Mouse (Mus musculus): ENCODE data around the gene Rwdd3. TPM values are rescaled to one million over a fixed set of nuclear protein-coding genes. Genes with fewer than 3 reads are reported as not detected.

The Rwdd3 gene
- total and polyA plus RNA-seq, 2 experiments: 3.5 to 12.9 TPM

- no peak for DNase-seq (ENCODE audit: extremely low read depth, low read depth, low spot score)
- TF ChIP-seq POLR2A (IDR thresholded peaks at IDR 0.05; ENCODE audit: extremely low read depth, insufficient read depth, low read length) (no peak), CTCF (IDR thresholded peaks at IDR 0.05; ENCODE audit: low read depth, low read length) (no peak)
- Histone ChIP-seq H3K4me3 (ENCODE audit: insufficient read depth, low read depth, low read length) (no peak overlapping the region), H3K4me1 (ENCODE audit: control insufficient read depth, insufficient read depth, low read length) (no peaks in the 10 kb centered on the region), H3K79me2 (ENCODE audit: control insufficient read depth, insufficient read depth, low read length) (no peaks in the 10 kb centered on the region), H3K36me3 (ENCODE audit: control insufficient read depth, insufficient read depth, low read length) (peaks cover 2% of the 10 kb centered on the region; the same call in 1 of the 2 replicates), H3K9ac (ENCODE audit: low read depth, low read length) (no peak overlapping the region), H3K27ac (replicated peaks; ENCODE audit: insufficient read depth, low read depth, low read length) (no peak overlapping the region), H3K27me3 (ENCODE audit: control insufficient read depth, insufficient read depth, low read length) (no peaks in the 10 kb centered on the region)
- WGBS: 80% methylated on average over 7 of the region's 7 CpGs
These were observed 15.5 kb downstream of the Rwdd3 start for GRCm38 (mm10) chr3:121156043-121156442.

GRCm38 (mm10) chr3:121133937-121134336 is 37.6 kb downstream of the Rwdd3 start:
- no peaks in the 10 kb centered on the region for H3K79me2 ChIP-seq (ENCODE audit: control insufficient read depth, insufficient read depth, low read length)
- H3K36me3 ChIP-seq (ENCODE audit: control insufficient read depth, insufficient read depth, low read length): no peaks in the 10 kb centered on the region
- H3K4me3 ChIP-seq (ENCODE audit: insufficient read depth, low read depth, low read length): no peak overlapping the region
- 81% methylated on average over 11 of the region's 11 CpGs for WGBS
- H3K27ac ChIP-seq (replicated peaks; ENCODE audit: insufficient read depth, low read depth, low read length): no peak overlapping the region
- H3K4me1 ChIP-seq (ENCODE audit: control insufficient read depth, insufficient read depth, low read length): no peaks in the 10 kb centered on the region
- TF ChIP-seq CTCF (IDR thresholded peaks at IDR 0.05; ENCODE audit: low read depth, low read length): no peak
- no peak for TF ChIP-seq POLR2A (IDR thresholded peaks at IDR 0.05; ENCODE audit: extremely low read depth, insufficient read depth, low read length)
- no peak overlapping the region for H3K9ac ChIP-seq (ENCODE audit: low read depth, low read length)
- no peak for DNase-seq (ENCODE audit: extremely low read depth, low read depth, low spot score)
- H3K27me3 ChIP-seq (ENCODE audit: control insufficient read depth, insufficient read depth, low read length): no peaks in the 10 kb centered on the region

- Histone ChIP-seq H3K79me2 (ENCODE audit: control insufficient read depth, insufficient read depth, low read length) (no peaks in the 10 kb centered on the region), H3K36me3 (ENCODE audit: control insufficient read depth, insufficient read depth, low read length) (no peaks in the 10 kb centered on the region), H3K4me3 (ENCODE audit: insufficient read depth, low read depth, low read length) (no peak overlapping the region), H3K4me1 (ENCODE audit: control insufficient read depth, insufficient read depth, low read length) (no peaks in the 10 kb centered on the region), H3K27ac (replicated peaks; ENCODE audit: insufficient read depth, low read depth, low read length) (no peak overlapping the region), H3K27me3 (ENCODE audit: control insufficient read depth, insufficient read depth, low read length) (no peaks in the 10 kb centered on the region), H3K9ac (ENCODE audit: low read depth, low read length) (no peak overlapping the region)
- 77% methylated on average over 5 of the region's 5 CpGs for WGBS
- DNase-seq (ENCODE audit: extremely low read depth, low read depth, low spot score): no peak
- no peak for TF ChIP-seq CTCF (IDR thresholded peaks at IDR 0.05; ENCODE audit: low read depth, low read length)
- TF ChIP-seq POLR2A (IDR thresholded peaks at IDR 0.05; ENCODE audit: extremely low read depth, insufficient read depth, low read length): no peak
These were observed 38.5 kb downstream of the Rwdd3 start for GRCm38 (mm10) chr3:121133039-121133438.

- no peak overlapping the region for H3K4me3 ChIP-seq (ENCODE audit: insufficient read depth, low read depth, low read length)
- no peak overlapping the region for H3K9ac ChIP-seq (ENCODE audit: low read depth, low read length)
- TF ChIP-seq POLR2A (IDR thresholded peaks at IDR 0.05; ENCODE audit: extremely low read depth, insufficient read depth, low read length) (no peak), CTCF (IDR thresholded peaks at IDR 0.05; ENCODE audit: low read depth, low read length) (no peak)
- H3K27me3 ChIP-seq (ENCODE audit: control insufficient read depth, insufficient read depth, low read length): no peaks in the 10 kb centered on the region
- H3K27ac ChIP-seq (replicated peaks; ENCODE audit: insufficient read depth, low read depth, low read length): no peak overlapping the region
- WGBS: 91% methylated on average over 2 of the region's 2 CpGs
- H3K79me2 ChIP-seq (ENCODE audit: control insufficient read depth, insufficient read depth, low read length): no peaks in the 10 kb centered on the region
- H3K36me3 ChIP-seq (ENCODE audit: control insufficient read depth, insufficient read depth, low read length): no peaks in the 10 kb centered on the region
- no peak for DNase-seq (ENCODE audit: extremely low read depth, low read depth, low spot score)
- no peaks in the 10 kb centered on the region for H3K4me1 ChIP-seq (ENCODE audit: control insufficient read depth, insufficient read depth, low read length)
These were observed 44.3 kb downstream of the Rwdd3 start for GRCm38 (mm10) chr3:121127171-121127570.

DNA sequence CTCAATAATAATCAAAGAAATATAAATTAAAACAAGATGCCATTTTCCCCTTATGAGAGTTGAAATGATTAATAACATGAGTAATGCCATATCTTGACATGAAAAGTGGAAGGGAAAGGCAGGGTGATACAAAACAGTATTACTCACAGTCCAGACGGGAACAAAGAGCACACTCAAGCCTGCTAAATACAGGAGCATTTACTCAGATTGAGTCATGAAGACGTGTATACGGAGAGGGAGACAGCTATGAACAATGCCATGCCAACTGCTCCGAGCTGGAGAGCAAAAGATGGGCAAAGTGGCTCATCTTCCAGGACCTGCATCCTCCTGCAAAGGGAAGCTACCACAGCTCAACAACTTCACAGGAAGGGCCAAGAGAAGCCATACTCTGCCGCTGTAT is 45.0 kb downstream of the Rwdd3 start:
- Histone ChIP-seq H3K36me3 (ENCODE audit: control insufficient read depth, insufficient read depth, low read length) (no peaks in the 10 kb centered on the region), H3K4me3 (ENCODE audit: insufficient read depth, low read depth, low read length) (no peak overlapping the region), H3K79me2 (ENCODE audit: control insufficient read depth, insufficient read depth, low read length) (no peaks in the 10 kb centered on the region), H3K9ac (ENCODE audit: low read depth, low read length) (no peak overlapping the region), H3K4me1 (ENCODE audit: control insufficient read depth, insufficient read depth, low read length) (no peaks in the 10 kb centered on the region), H3K27ac (replicated peaks; ENCODE audit: insufficient read depth, low read depth, low read length) (no peak overlapping the region), H3K27me3 (ENCODE audit: control insufficient read depth, insufficient read depth, low read length) (no peaks in the 10 kb centered on the region)
- WGBS: 79% methylated on average over 5 of the region's 5 CpGs
- no peak for DNase-seq (ENCODE audit: extremely low read depth, low read depth, low spot score)
- no peak for TF ChIP-seq CTCF (IDR thresholded peaks at IDR 0.05; ENCODE audit: low read depth, low read length)
- TF ChIP-seq POLR2A (IDR thresholded peaks at IDR 0.05; ENCODE audit: extremely low read depth, insufficient read depth, low read length): no peak

- no peak for DNase-seq (ENCODE audit: extremely low read depth, low read depth, low spot score)
- Histone ChIP-seq H3K27ac (replicated peaks; ENCODE audit: insufficient read depth, low read depth, low read length) (no peak overlapping the region), H3K79me2 (ENCODE audit: control insufficient read depth, insufficient read depth, low read length) (no peaks in the 10 kb centered on the region), H3K36me3 (ENCODE audit: control insufficient read depth, insufficient read depth, low read length) (no peaks in the 10 kb centered on the region), H3K9ac (ENCODE audit: low read depth, low read length) (no peak overlapping the region), H3K4me3 (ENCODE audit: insufficient read depth, low read depth, low read length) (no peak overlapping the region), H3K4me1 (ENCODE audit: control insufficient read depth, insufficient read depth, low read length) (no peaks in the 10 kb centered on the region), H3K27me3 (ENCODE audit: control insufficient read depth, insufficient read depth, low read length) (no peaks in the 10 kb centered on the region)
- 88% methylated on average over 5 of the region's 5 CpGs for WGBS
- TF ChIP-seq CTCF (IDR thresholded peaks at IDR 0.05; ENCODE audit: low read depth, low read length): no peak
- no peak for TF ChIP-seq POLR2A (IDR thresholded peaks at IDR 0.05; ENCODE audit: extremely low read depth, insufficient read depth, low read length)
These were observed 50.4 kb downstream of the Rwdd3 start for GRCm38 (mm10) chr3:121121072-121121471.

Measured in liver, adult 2 months (tissue).